Mouse (Mus musculus) forebrain, embryonic 11.5 days (tissue): ENCODE results near the gene A630076J17Rik. TPM values are rescaled to one million over a fixed set of nuclear protein-coding genes. Genes with fewer than 3 reads are reported as not detected.
A peak's percentile ranks its signal among the peaks of the same experiment; 100 is the strongest.

ENCODE experiments used
- ATAC-seq: fragments of 200-750 bp; cut with Nextera tagmentation; replicated peaks from 2 replicates; pipeline ENCODE4 v1.8.0; 2017; ENCODE audit warnings: moderate TSS enrichment; ENCODE audit not compliant: low FRiP score
- DNase-seq: peaks from one replicate; pipeline ENCODE4 v3.0.0-alpha.2; 2017; ENCODE audit warnings: low spot score
- H3K27ac ChIP-seq: fragments of 300-500 bp; sonication (generic); 2 replicates; pipeline ENCODE4 v1.5.1; 2014; ENCODE audit warnings: low read depth, low read length
- H3K27me3 ChIP-seq: fragments of 300-500 bp; sonication (generic); 2 replicates; pipeline ENCODE4 v1.6.1; 2014; ENCODE audit warnings: mild to moderate bottlenecking, low read length, mixed read lengths; ENCODE audit not compliant: control insufficient read depth, insufficient read depth
- H3K36me3 ChIP-seq: fragments of 300-500 bp; sonication (generic); 2 replicates; pipeline ENCODE4 v1.6.1; 2014; ENCODE audit warnings: mild to moderate bottlenecking, low read length, moderate library complexity, mixed read lengths; ENCODE audit not compliant: control insufficient read depth, insufficient read depth
- H3K4me1 ChIP-seq: fragments of 300-500 bp; sonication (generic); replicated peaks from 2 replicates; pipeline ENCODE4 v1.6.1; 2014; ENCODE audit warnings: low read length, mixed read lengths; ENCODE audit not compliant: control insufficient read depth, insufficient read depth
- H3K4me2 ChIP-seq: fragments of 300-500 bp; sonication (generic); 2 replicates; pipeline ENCODE4 v1.6.1; 2014; ENCODE audit warnings: low read depth, mild to moderate bottlenecking, low read length, moderate library complexity, mixed read lengths; ENCODE audit not compliant: severe bottlenecking
- H3K4me3 ChIP-seq: fragments of 300-500 bp; sonication (generic); 2 replicates; pipeline ENCODE4 v1.5.1; 2014; ENCODE audit warnings: low read depth, low read length
- H3K9ac ChIP-seq: fragments of 300-500 bp; sonication (generic); 2 replicates; pipeline ENCODE4 v1.6.1; 2014; ENCODE audit warnings: low read length
- H3K9me3 ChIP-seq: fragments of 300-500 bp; sonication (generic); 2 replicates; pipeline ENCODE4 v1.6.1; 2016; ENCODE audit warnings: low read length, mixed read lengths; ENCODE audit not compliant: control insufficient read depth
- WGBS: fragments of 180-500 bp; shearing (Covaris S2); extraction: QIAGEN DNeasy Blood & Tissue Kit; methylation state at CpG from one replicate; pipeline ENCODE4 v1.1.7; 2014; 5-methylcytosine and 5-hydroxymethylcytosine counted together
- polyA plus RNA-seq: library from polyadenylated mRNA; unstranded; fragments of >200 nt; fragmentation: Nextera tagmentation; extraction: Ambion mirVana; gene quantifications from 2 replicates; pipeline ENCODE4 v1.2.1, GENCODE M21; 2014

The A630076J17Rik gene
- polyA plus RNA-seq, 1 experiment from 2014 or later = not detected

- Histone ChIP-seq H3K9ac (no peak overlapping the region), H3K9me3 (no peaks in the 10 kb centered on the region), H3K4me3 (no peak overlapping the region), H3K27ac (no peak overlapping the region), H3K4me1 (no peaks in the 10 kb centered on the region), H3K36me3 (no peaks in the 10 kb centered on the region), H3K27me3 (no peaks in the 10 kb centered on the region), H3K4me2 (no peak overlapping the region)
- WGBS = 87% methylated on average over 3 of the region's 3 CpGs
- ATAC-seq (no peak), DNase-seq (peak; percentile 37)
Observed at GRCm38 (mm10) chr3:107255992-107256391, 25.6 kb downstream of the A630076J17Rik start.

GRCm38 (mm10) chr3:107256724-107257123 lies 26.3 kb downstream of the A630076J17Rik start:
- Histone ChIP-seq H3K36me3 (no peaks in the 10 kb centered on the region), H3K27me3 (no peaks in the 10 kb centered on the region), H3K9ac (no peak overlapping the region), H3K9me3 (no peaks in the 10 kb centered on the region), H3K4me2 (no peak overlapping the region), H3K27ac (no peak overlapping the region), H3K4me3 (no peak overlapping the region), H3K4me1 (no peaks in the 10 kb centered on the region)
- WGBS = 83% methylated on average over 7 of the region's 7 CpGs
- DNase-seq = peak; percentile 47
- no peak for ATAC-seq

- no peak overlapping the region for H3K9ac ChIP-seq
- no peak overlapping the region for H3K27ac ChIP-seq
- no peaks in the 10 kb centered on the region for H3K27me3 ChIP-seq
- no peaks in the 10 kb centered on the region for H3K4me1 ChIP-seq
- 69% methylated on average over 5 of the region's 5 CpGs for WGBS
- H3K36me3 ChIP-seq = no peaks in the 10 kb centered on the region
- DNase-seq = peak; percentile 32
- no peak for ATAC-seq
- H3K4me2 ChIP-seq = no peak overlapping the region
- H3K9me3 ChIP-seq = no peaks in the 10 kb centered on the region
- no peak overlapping the region for H3K4me3 ChIP-seq
Observed at GRCm38 (mm10) chr3:107257924-107258323, 27.5 kb downstream of the A630076J17Rik start.

GRCm38 (mm10) chr3:107260956-107261850 lies 30.8 kb downstream of the A630076J17Rik start:
- WGBS = 51% methylated on average over 8 of the region's 8 CpGs
- Histone ChIP-seq H3K4me2 (no peak overlapping the region), H3K9ac (no peak overlapping the region), H3K9me3 (no peaks in the 10 kb centered on the region), H3K4me1 (no peaks in the 10 kb centered on the region), H3K4me3 (no peak overlapping the region), H3K27ac (no peak overlapping the region), H3K27me3 (no peaks in the 10 kb centered on the region), H3K36me3 (no peaks in the 10 kb centered on the region)
- DNase-seq = peak; percentile 52
- 0 out of 2 replicates have a peak, but pooled peaks have one; percentile 39 for ATAC-seq

- no peaks in the 10 kb centered on the region for H3K36me3 ChIP-seq
- no peak overlapping the region for H3K9ac ChIP-seq
- no peaks in the 10 kb centered on the region for H3K9me3 ChIP-seq
- WGBS = 59% methylated on average over 7 of the region's 7 CpGs
- H3K4me2 ChIP-seq = no peak overlapping the region
- no peak for ATAC-seq
- H3K27me3 ChIP-seq = no peaks in the 10 kb centered on the region
- no peaks in the 10 kb centered on the region for H3K4me1 ChIP-seq
- H3K4me3 ChIP-seq = no peak overlapping the region
- H3K27ac ChIP-seq = no peak overlapping the region
- peak; percentile 13 for DNase-seq
Observed at GRCm38 (mm10) chr3:107261851-107262165, 31.4 kb downstream of the A630076J17Rik start.

DNA sequence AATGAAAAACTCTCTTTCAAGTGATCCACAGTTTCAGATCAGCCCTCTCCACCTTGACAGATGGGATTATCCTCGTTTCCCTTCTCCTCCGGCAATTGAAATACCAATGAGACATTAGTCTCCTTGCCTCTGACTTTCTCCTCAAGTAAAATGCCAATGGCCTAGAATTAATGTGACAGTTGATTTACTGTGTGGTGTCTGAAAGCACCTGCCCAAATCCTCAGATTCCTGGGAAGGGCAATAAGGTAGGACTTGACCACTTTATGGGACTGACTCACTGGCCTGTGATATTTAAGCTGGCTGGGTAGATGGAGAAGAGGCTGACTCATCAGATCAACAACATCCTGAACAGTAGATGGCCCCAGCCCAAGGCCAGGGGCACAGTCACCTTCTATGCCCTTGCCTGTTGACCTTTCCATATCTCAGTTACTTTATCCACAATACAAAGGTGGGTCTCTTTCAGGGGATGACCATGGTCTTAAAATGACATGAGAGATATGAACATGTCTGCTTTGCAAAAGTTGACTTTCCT lies 36.5 kb downstream of the A630076J17Rik start:
- Histone ChIP-seq H3K9ac (no peak overlapping the region), H3K9me3 (no peaks in the 10 kb centered on the region), H3K36me3 (no peaks in the 10 kb centered on the region), H3K4me3 (no peak overlapping the region), H3K4me1 (no peaks in the 10 kb centered on the region), H3K4me2 (no peak overlapping the region), H3K27ac (no peak overlapping the region), H3K27me3 (no peaks in the 10 kb centered on the region)
- 72% methylated on average over 2 of the region's 2 CpGs for WGBS
- peak; percentile 17 for DNase-seq
- ATAC-seq = no peak

DNA sequence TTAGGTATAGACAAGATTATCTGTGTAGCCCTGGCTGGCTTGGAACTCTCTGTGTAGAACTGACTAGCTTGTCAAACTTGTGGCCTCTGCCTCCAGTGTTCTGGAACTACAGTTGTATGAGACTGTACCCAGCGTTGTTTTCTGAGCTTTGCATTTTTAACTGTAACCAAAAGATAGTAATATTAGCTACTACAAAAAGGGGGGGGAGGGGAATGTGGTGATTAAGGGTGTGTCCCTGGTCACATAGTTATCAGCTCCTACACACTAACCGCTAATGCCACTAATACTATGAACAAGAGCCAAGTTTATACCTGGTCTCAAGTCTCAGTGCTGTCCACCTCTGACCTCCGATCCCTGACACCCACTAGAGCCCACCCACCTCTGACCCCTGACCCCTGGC lies 42.0 kb downstream of the A630076J17Rik start:
- WGBS = 79% methylated on average over 3 of the region's 3 CpGs
- H3K27ac ChIP-seq = no peak overlapping the region
- H3K9ac ChIP-seq = no peak overlapping the region
- H3K27me3 ChIP-seq = no peaks in the 10 kb centered on the region
- no peaks in the 10 kb centered on the region for H3K36me3 ChIP-seq
- H3K4me3 ChIP-seq = no peak overlapping the region
- DNase-seq = no peak
- ATAC-seq = no peak
- no peaks in the 10 kb centered on the region for H3K4me1 ChIP-seq
- no peak overlapping the region for H3K4me2 ChIP-seq
- H3K9me3 ChIP-seq = no peaks in the 10 kb centered on the region

- H3K27me3 ChIP-seq = no peaks in the 10 kb centered on the region
- H3K4me3 ChIP-seq = no peak overlapping the region
- ATAC-seq = peak; percentile 55
- H3K9ac ChIP-seq = no peak overlapping the region
- H3K4me2 ChIP-seq = no peak overlapping the region
- H3K36me3 ChIP-seq = no peaks in the 10 kb centered on the region
- WGBS = 9% methylated on average over 3 of the region's 3 CpGs
- no peak overlapping the region for H3K27ac ChIP-seq
- no peaks in the 10 kb centered on the region for H3K9me3 ChIP-seq
- no peaks in the 10 kb centered on the region for H3K4me1 ChIP-seq
- peak; percentile 74 for DNase-seq
Observed at GRCm38 (mm10) chr3:107273820-107274219, 43.4 kb downstream of the A630076J17Rik start.

DNA sequence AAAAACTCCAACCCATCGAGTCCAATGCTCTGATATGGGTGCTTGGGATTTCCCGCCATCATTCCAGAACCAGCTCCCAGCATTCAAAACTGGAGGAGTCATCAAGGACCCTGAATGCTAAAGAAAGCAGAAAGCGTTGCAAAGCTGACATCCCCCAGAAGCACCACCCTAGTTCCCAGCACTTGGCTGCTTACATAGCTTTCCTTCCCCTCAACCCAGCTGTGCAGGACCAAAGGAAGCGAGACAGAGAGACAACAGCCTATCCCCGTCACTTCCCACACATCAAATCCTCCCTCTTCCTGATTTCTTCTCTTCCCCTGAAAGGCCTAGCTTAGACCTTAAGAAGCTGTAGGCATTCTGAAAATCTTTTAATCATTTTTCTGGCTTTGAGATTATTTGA lies 44.9 kb downstream of the A630076J17Rik start:
- Histone ChIP-seq H3K4me3 (no peak overlapping the region), H3K4me2 (no peak overlapping the region), H3K9me3 (no peaks in the 10 kb centered on the region), H3K27ac (no peak overlapping the region), H3K4me1 (no peaks in the 10 kb centered on the region), H3K27me3 (no peaks in the 10 kb centered on the region), H3K36me3 (no peaks in the 10 kb centered on the region), H3K9ac (no peak overlapping the region)
- DNase-seq (no peak), ATAC-seq (no peak)
- WGBS = 62% methylated on average over 5 of the region's 5 CpGs
